Mouse (Mus musculus) kidney, adult 2 months (tissue): ENCODE measurements at regions not wholly inside any gene's neighbourhood (a gene's known extent, or its start where the extent isn't known, plus 50 kb on each side); places are given as distances from the start of the nearest gene placed in this dataset.

Experiments used
- DNase-seq: peaks from one replicate; pipeline ENCODE4 v3.0.0; 2021
- H3K27ac ChIP-seq: fragments of 200-500 bp; 2 replicates; pipeline ENCODE4 v1.5.1; 2012; ENCODE audit warnings: low read depth, low read length, control low read depth, inconsistent platforms; ENCODE audit not compliant: insufficient read depth
- H3K27me3 ChIP-seq: fragments of 200-500 bp; replicated peaks from 2 replicates; pipeline ENCODE4 v1.6.1; 2012; ENCODE audit warnings: mild to moderate bottlenecking, moderate library complexity, low read length, inconsistent platforms; ENCODE audit not compliant: control insufficient read depth, insufficient read depth
- H3K36me3 ChIP-seq: fragments of 200-500 bp; 2 replicates; pipeline ENCODE4 v1.6.1; 2012; ENCODE audit warnings: mild to moderate bottlenecking, moderate library complexity, low read length, inconsistent platforms; ENCODE audit not compliant: control insufficient read depth, insufficient read depth
- H3K4me1 ChIP-seq: fragments of 200-500 bp; 2 replicates; pipeline ENCODE4 v1.6.1; 2011; ENCODE audit warnings: low read length; ENCODE audit not compliant: control insufficient read depth, insufficient read depth
- H3K4me3 ChIP-seq: fragments of 200-500 bp; 2 replicates; pipeline ENCODE4 v1.5.1; 2011; ENCODE audit warnings: mild to moderate bottlenecking, low read depth, low read length, control low read depth; ENCODE audit not compliant: insufficient read depth
- CTCF ChIP-seq: fragments of 200-500 bp; conservative IDR thresholded peaks from 2 replicates; pipeline ENCODE4 v1.5.1; 2011; ENCODE audit warnings: low read depth, mild to moderate bottlenecking, control low read depth, low read length, moderate library complexity, mixed read lengths; ENCODE audit not compliant: insufficient read depth, insufficient read length
- POLR2A ChIP-seq: fragments of 200-500 bp; IDR thresholded peaks from one replicate; pipeline ENCODE4 v1.6.1; 2011; ENCODE audit warnings: low read depth, low read length, control low read depth
- WGBS: fragments of 180-500 bp; shearing (Covaris S2); methylation state at CpG from one replicate; pipeline ENCODE4 v1.1.7; 2018; 5-methylcytosine and 5-hydroxymethylcytosine counted together

- TF ChIP-seq CTCF (no peak), POLR2A (no peak)
- Histone ChIP-seq H3K27me3 (no peaks in the 10 kb centered on the region), H3K4me3 (no peak overlapping the region), H3K4me1 (no peaks in the 10 kb centered on the region), H3K36me3 (no peaks in the 10 kb centered on the region), H3K27ac (no peak overlapping the region)
- DNase-seq: no peak
Observed at GRCm38 (mm10) chr4:18620361-18620760, 984.9 kb upstream of the Gm12353 start.

GRCm38 (mm10) chr4:18639035-18639434 is 966.2 kb upstream of the Gm12353 start:
- Histone ChIP-seq H3K36me3 (no peaks in the 10 kb centered on the region), H3K4me3 (no peak overlapping the region), H3K27me3 (no peaks in the 10 kb centered on the region), H3K27ac (no peak overlapping the region), H3K4me1 (no peaks in the 10 kb centered on the region)
- TF ChIP-seq POLR2A: no peak
- no peak for TF ChIP-seq CTCF
- DNase-seq: no peak
- WGBS: 93% methylated on average over 2 of the region's 2 CpGs

GRCm38 (mm10) chr4:18649153-18649552 is 956.1 kb upstream of the Gm12353 start:
- TF ChIP-seq CTCF (no peak), POLR2A (no peak)
- Histone ChIP-seq H3K4me1 (no peaks in the 10 kb centered on the region), H3K27ac (no peak overlapping the region), H3K36me3 (no peaks in the 10 kb centered on the region), H3K27me3 (no peaks in the 10 kb centered on the region), H3K4me3 (no peak overlapping the region)
- DNase-seq: peak; percentile 4
- 9% methylated on average over 1 of the region's 1 CpGs for WGBS

GRCm38 (mm10) chr4:18685891-18686544 is 919.2 kb upstream of the Gm12353 start:
- DNase-seq: no peak
- Histone ChIP-seq H3K4me3 (no peak overlapping the region), H3K27ac (no peak overlapping the region), H3K36me3 (no peaks in the 10 kb centered on the region), H3K4me1 (no peaks in the 10 kb centered on the region), H3K27me3 (no peaks in the 10 kb centered on the region)
- 68% methylated on average over 3 of the region's 3 CpGs for WGBS
- TF ChIP-seq CTCF: no peak
- TF ChIP-seq POLR2A: no peak

- Histone ChIP-seq H3K4me3 (no peak overlapping the region), H3K27ac (no peak overlapping the region), H3K36me3 (no peaks in the 10 kb centered on the region), H3K4me1 (no peaks in the 10 kb centered on the region), H3K27me3 (no peaks in the 10 kb centered on the region)
- TF ChIP-seq CTCF: no peak
- TF ChIP-seq POLR2A: no peak
- no peak for DNase-seq
Observed at GRCm38 (mm10) chr4:18694076-18694475, 911.2 kb upstream of the Gm12353 start.

GRCm38 (mm10) chr4:18696246-18696645 is 909.0 kb upstream of the Gm12353 start:
- H3K4me3 ChIP-seq: no peak overlapping the region
- TF ChIP-seq POLR2A (no peak), CTCF (no peak)
- no peak overlapping the region for H3K27ac ChIP-seq
- no peak for DNase-seq
- no peaks in the 10 kb centered on the region for H3K4me1 ChIP-seq
- H3K36me3 ChIP-seq: no peaks in the 10 kb centered on the region
- no peaks in the 10 kb centered on the region for H3K27me3 ChIP-seq
- 47% methylated on average over 3 of the region's 3 CpGs for WGBS

- no peak for TF ChIP-seq POLR2A
- no peak for TF ChIP-seq CTCF
- WGBS: 84% methylated on average over 3 of the region's 3 CpGs
Observed at GRCm38 (mm10) chr4:18744241-18744640, 861.0 kb upstream of the Gm12353 start.

GRCm38 (mm10) chr4:18788398-18788797 is 816.9 kb upstream of the Gm12353 start:
- Histone ChIP-seq H3K27ac (no peak overlapping the region), H3K27me3 (no peaks in the 10 kb centered on the region), H3K36me3 (no peaks in the 10 kb centered on the region), H3K4me3 (no peak overlapping the region), H3K4me1 (no peaks in the 10 kb centered on the region)
- TF ChIP-seq POLR2A: no peak
- no peak for TF ChIP-seq CTCF
- no peak for DNase-seq

More at GRCm38 (mm10) chr4:18744241-18744640, 861.0 kb upstream of the Gm12353 start:
- Histone ChIP-seq H3K27ac (no peak overlapping the region), H3K27me3 (no peaks in the 10 kb centered on the region), H3K4me1 (no peaks in the 10 kb centered on the region), H3K4me3 (no peak overlapping the region), H3K36me3 (no peaks in the 10 kb centered on the region)
- no peak for DNase-seq
